ENCODE assay signal across 35 mouse cellular contexts in the genomic region with DNA sequence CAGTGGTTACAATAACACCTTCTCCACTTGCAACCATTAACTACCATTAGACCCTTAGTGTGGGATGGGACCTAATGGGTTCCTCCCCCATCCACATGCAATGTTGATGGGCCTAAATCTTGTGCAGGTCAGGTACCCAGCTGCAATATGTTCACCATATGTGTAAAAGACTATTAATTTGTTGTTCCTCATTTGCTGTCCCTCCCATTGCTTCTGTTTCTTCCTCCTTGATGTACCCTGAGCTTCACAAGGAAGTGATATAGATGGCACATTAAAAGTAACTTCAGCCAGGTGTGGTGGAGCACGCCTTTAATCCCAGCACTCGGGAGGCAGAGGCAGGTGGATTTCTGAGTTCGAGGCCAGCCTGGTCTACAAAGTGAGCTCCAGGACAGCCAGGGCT. TPM values are rescaled to one million over a fixed set of nuclear protein-coding genes. Genes with fewer than 3 reads are reported as not detected.
"Had no signal": no experiment of that assay in that cellular context is flagged by ENCODE, and none has a peak within 500 bp of the region (broad histone marks: within the 10 kb centered on the region; RNA-seq: fewer than 3 reads in every experiment).

No protein-coding gene starts in this region.

- H3K36me3 ChIP-seq: heart, embryonic 10.5 days; heart, embryonic 12.5 days; heart, embryonic 13.5 days; heart, embryonic 15.5 days; hindbrain, embryonic 10.5 days; hindbrain, embryonic 12.5 days; hindbrain, embryonic 13.5 days; hindbrain, embryonic 15.5 days; intestine, embryonic 15.5 days; kidney, embryonic 15.5 days had no signal

- H3K27me3 ChIP-seq: heart, embryonic 12.5 days; heart, embryonic 13.5 days; heart, embryonic 15.5 days; hindbrain, embryonic 12.5 days; hindbrain, embryonic 13.5 days; hindbrain, embryonic 15.5 days; intestine, embryonic 15.5 days; kidney, embryonic 15.5 days had no signal

- H3K4me1 ChIP-seq: heart, embryonic 10.5 days; heart, embryonic 12.5 days; heart, embryonic 13.5 days; heart, embryonic 15.5 days; hindbrain, embryonic 12.5 days; hindbrain, embryonic 13.5 days; hindbrain, embryonic 15.5 days; intestine, embryonic 15.5 days; kidney, embryonic 15.5 days had no signal

- H3K4me2 ChIP-seq: heart, embryonic 11.5 days; heart, embryonic 12.5 days; heart, embryonic 13.5 days; heart, embryonic 15.5 days; hindbrain, embryonic 12.5 days; hindbrain, embryonic 13.5 days; hindbrain, embryonic 14.5 days; hindbrain, embryonic 15.5 days; intestine, embryonic 15.5 days; kidney, embryonic 15.5 days had no signal

- H3K27ac ChIP-seq: heart, embryonic 10.5 days; heart, embryonic 13.5 days; heart, embryonic 15.5 days; hindbrain, embryonic 10.5 days; hindbrain, embryonic 12.5 days; hindbrain, embryonic 13.5 days; hindbrain, embryonic 14.5 days; hindbrain, embryonic 15.5 days; hindbrain, postnatal 0 days; intestine, embryonic 15.5 days; kidney, embryonic 15.5 days; kidney, postnatal 0 days; layer of hippocampus, adult 2 months; left cerebral cortex, adult 2 months had no signal

- H3K4me3 ChIP-seq: heart, embryonic 10.5 days; heart, embryonic 12.5 days; heart, embryonic 13.5 days; heart, embryonic 15.5 days; hindbrain, embryonic 10.5 days; hindbrain, embryonic 12.5 days; hindbrain, embryonic 13.5 days; hindbrain, embryonic 15.5 days; intestine, embryonic 15.5 days; kidney, embryonic 15.5 days; layer of hippocampus, adult 2 months; left cerebral cortex, adult 2 months had no signal

- ATAC-seq: hindbrain, embryonic 16.5 days; hindbrain, postnatal 0 days; inflammation-experienced regulatory T-cells, adult 6 months; intestine, embryonic 15.5 days; intestine, postnatal 0 days had no signal

- H3K9me3 ChIP-seq: heart, embryonic 10.5 days; heart, embryonic 12.5 days; heart, embryonic 13.5 days; heart, embryonic 15.5 days; hindbrain, embryonic 10.5 days; hindbrain, embryonic 12.5 days; hindbrain, embryonic 13.5 days; hindbrain, embryonic 15.5 days; intestine, embryonic 15.5 days; kidney, embryonic 15.5 days had no signal

- DNase-seq: heart, postnatal 14 days; heart, postnatal 36 days; heart, postnatal 4 days; kidney, adult 11 months; kidney, adult 18-20 months; kidney, adult 2 months; kidney, adult 8-10 months; kidney, adult 9 months; kidney, postnatal 10 days; kidney, postnatal 14 days; kidney, postnatal 25 days; kidney, postnatal 36 days; kidney, postnatal 4 days; layer of hippocampus, adult 9-11 months; layer of hippocampus, postnatal 36 days had no signal

- H3K9ac ChIP-seq: heart, embryonic 12.5 days; heart, embryonic 13.5 days; heart, embryonic 15.5 days; hindbrain, embryonic 12.5 days; hindbrain, embryonic 13.5 days; hindbrain, embryonic 14.5 days; hindbrain, embryonic 15.5 days; intestine, embryonic 15.5 days; kidney, embryonic 15.5 days had no signal

RNA-seq across cellular contexts. Expression of a gene that starts 9.5 kb away (rescaled TPM):
- total RNA-seq: hematopoietic stem cell, adult 5-6 weeks had no signal
